Mouse (Mus musculus) Patski (cell line): ENCODE measurements at regions not wholly inside any gene's neighbourhood (a gene's known extent, or its start where the extent isn't known, plus 50 kb on each side); places are given as distances from the start of the nearest gene placed in this dataset.

Source experiments
- ATAC-seq: fragments of 100-300 bp; one replicate; pipeline ENCODE4 v1.8.0; 2021
- CTCF ChIA-PET: fragments of 350-600 bp; sonication (Branson Sonifier 250); formaldehyde crosslinking; loops from one replicate; lab custom pipeline; 2022; ENCODE audit warnings: inconsistent platforms; lab: Charles Lee
- POLR2A ChIA-PET: fragments of 350-600 bp; sonication (Branson Sonifier 250); formaldehyde crosslinking; loops from one replicate; lab custom pipeline; 2022; ENCODE audit warnings: antibody characterized with exemption, inconsistent platforms; lab: Charles Lee
- DNase-seq: peaks from one replicate; pipeline ENCODE4 v3.0.0-alpha.2; 2011; ENCODE audit warnings: low read depth, low spot score
- H3K27me3 ChIP-seq: fragments of 371-371 bp; one replicate; pipeline ENCODE4 v1.5.1; 2021
- CTCF ChIP-seq: fragments of 100-300 bp; IDR thresholded peaks from one replicate; pipeline ENCODE4 v1.5.1; 2021
- in situ Hi-C: fragments of 300-500 bp; cut with MboI; formaldehyde crosslinking; loops from 3 replicates; pipeline ENCODE4 v1.11.1; 2018; ENCODE audit warnings: low pct_unique_long_range_greater_than_20kb, mixed read lengths

DNA sequence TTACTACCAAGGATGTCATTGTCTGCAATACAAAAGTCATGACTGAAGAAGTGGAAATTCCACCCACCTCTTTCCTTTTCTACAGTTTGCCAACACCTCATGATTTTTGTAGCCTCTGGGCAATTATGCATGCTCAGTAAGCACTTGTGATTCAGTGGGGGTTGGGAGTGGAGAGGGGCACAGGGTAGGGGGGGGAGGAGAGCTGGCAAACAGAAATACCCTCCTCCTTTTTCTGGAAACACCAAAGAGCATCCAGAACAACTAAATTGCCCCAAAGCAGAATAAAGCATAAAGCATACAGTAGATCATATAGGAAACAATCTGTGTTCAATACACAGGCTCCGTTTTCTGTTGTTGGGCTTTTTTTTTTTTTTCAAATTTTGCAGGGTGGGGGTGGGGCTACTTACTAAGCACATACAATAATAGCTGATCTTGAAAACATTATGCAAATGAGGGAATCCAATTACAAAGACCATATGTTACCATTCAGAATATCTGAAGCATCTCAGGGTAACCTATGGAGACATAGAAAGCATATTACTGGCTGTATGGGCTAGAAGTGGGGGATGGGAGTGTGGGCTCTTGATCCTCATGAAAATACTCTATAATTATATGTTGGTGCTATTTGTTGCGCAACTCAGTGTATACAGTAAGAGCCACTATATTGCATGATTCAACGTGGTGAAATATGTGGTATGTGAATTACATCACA is 352.4 kb downstream of the Cmpk2 start:
- ChIA-PET POLR2A (interaction anchor here (0.6 to 0.7 kb wide), 3 partner anchors 14 to 774 kb away, joined by 3 to 5 read pairs (median 4); no protein-coding TSS in a partner anchor), CTCF (no interaction called here)
- DNase-seq: no peak

DNA sequence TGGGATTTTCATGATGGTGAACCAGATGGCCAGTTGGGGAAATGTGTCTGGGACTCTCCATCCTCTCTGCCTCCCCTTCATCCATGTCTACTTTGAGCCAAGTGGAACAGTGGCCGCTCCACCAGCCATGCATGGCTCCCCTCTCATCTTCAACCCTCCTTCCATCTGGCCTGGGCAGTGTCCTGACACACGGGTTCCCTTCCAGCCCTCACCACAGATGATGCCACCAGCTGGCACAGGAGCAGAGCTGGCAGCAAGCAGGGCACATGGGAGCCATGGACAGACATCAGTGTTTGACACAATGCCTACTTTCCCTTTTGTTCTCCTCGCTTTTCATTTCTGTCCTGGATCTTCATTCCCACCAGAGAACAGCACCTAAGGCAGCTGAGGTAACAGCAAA is 348.9 kb downstream of the Cmpk2 start:
- in situ Hi-C loops: no loop called here
- no peak for DNase-seq
- POLR2A ChIA-PET: no interaction called here
- TF ChIP-seq CTCF: no peak
- ATAC-seq: no peak
- CTCF ChIA-PET: no interaction called here
- H3K27me3 ChIP-seq: no peaks in the 10 kb centered on the region

More for the DNA sequence above, 352.4 kb downstream of the Cmpk2 start:
- no peak for ATAC-seq
- no peak for TF ChIP-seq CTCF
- in situ Hi-C loops: no loop called here
- H3K27me3 ChIP-seq: no peaks in the 10 kb centered on the region

- DNase-seq (no peak), ATAC-seq (no peak)
- H3K27me3 ChIP-seq: no peaks in the 10 kb centered on the region
- in situ Hi-C loops: no loop called here
- POLR2A ChIA-PET: no interaction called here
- no peak for TF ChIP-seq CTCF
- CTCF ChIA-PET: no interaction called here
These were observed 346.8 kb downstream of the Cmpk2 start for GRCm38 (mm10) chr12:26815771-26816170.

DNA sequence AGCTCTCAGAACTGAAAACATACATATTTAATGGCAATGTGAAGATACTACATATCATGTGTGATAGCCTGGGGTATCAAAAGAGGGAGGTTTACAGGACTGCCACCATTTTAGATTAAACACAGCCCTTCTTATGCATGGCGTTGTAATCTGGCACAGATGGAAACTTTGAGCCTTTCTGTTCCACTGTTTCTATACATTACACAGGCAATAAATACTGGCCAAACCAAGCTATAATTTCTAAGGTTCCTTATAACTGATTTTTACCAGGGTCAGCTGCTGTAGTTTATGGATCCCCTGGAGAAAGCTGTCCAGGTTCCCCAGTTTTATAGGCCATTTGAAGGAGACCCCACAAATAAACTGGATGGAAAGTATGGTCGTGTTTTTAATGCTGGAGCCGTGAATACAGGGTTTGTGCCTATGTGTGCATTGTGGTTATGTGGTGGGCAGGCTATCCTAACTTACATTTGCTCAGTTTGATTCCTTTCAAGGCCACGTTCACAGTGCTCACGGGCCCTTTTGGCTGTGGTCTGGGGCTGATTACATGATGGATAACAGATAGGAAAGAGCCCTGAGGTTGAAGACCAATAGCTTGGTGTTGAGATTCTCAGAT is 341.7 kb downstream of the Cmpk2 start:
- no peak for DNase-seq
- H3K27me3 ChIP-seq: no peaks in the 10 kb centered on the region
- in situ Hi-C loops: no loop called here
- TF ChIP-seq CTCF: no peak
- POLR2A ChIA-PET: no interaction called here
- ATAC-seq: no peak
- CTCF ChIA-PET: interaction anchor here (1.2 kb wide), 1 partner anchor 21 kb away, joined by 3 read pairs; no protein-coding TSS in a partner anchor

- no peaks in the 10 kb centered on the region for H3K27me3 ChIP-seq
- CTCF ChIA-PET: no interaction called here
- TF ChIP-seq CTCF: peak; percentile 18
- DNase-seq (no peak), ATAC-seq (no peak)
- in situ Hi-C loops: no loop called here
- POLR2A ChIA-PET: interaction anchor here (0.7 kb wide), 1 partner anchor 351 kb away, joined by 3 read pairs; no protein-coding TSS in a partner anchor
These were observed 340.7 kb downstream of the Cmpk2 start for GRCm38 (mm10) chr12:26809670-26810069.

- in situ Hi-C loops: no loop called here
- no peaks in the 10 kb centered on the region for H3K27me3 ChIP-seq
- CTCF ChIA-PET: no interaction called here
- POLR2A ChIA-PET: no interaction called here
- TF ChIP-seq CTCF: no peak
- no peak for DNase-seq
- ATAC-seq: no peak
These were observed 333.5 kb downstream of the Cmpk2 start for GRCm38 (mm10) chr12:26802542-26802941.

- in situ Hi-C loops: no loop called here
- ATAC-seq: no peak
- POLR2A ChIA-PET: no interaction called here
- no peak for DNase-seq
- no peaks in the 10 kb centered on the region for H3K27me3 ChIP-seq
- CTCF ChIA-PET: no interaction called here
- no peak for TF ChIP-seq CTCF
These were observed 330.3 kb downstream of the Cmpk2 start for GRCm38 (mm10) chr12:26799310-26799709.

DNA sequence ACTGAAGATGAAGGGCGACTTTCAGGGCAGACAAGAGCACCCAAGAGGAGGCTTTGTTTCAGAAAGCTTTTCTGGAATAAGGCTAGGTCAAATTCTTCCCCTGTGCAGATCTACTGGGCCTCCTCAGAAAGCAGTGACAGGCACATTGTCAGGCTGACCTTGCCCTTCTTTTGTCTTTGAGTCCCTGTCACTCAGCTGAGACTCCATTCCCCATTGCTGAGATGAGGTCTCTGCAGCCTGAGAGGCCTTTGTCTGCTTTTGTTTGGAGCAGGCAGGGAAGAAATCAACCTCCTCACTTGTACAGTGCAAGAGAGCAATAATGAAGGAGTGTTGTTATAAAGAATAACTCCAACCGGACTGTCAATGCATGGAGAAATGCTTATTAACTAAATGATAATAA is 327.4 kb downstream of the Cmpk2 start:
- CTCF ChIA-PET: interaction anchor here (1.6 kb wide), 1 partner anchor 12 kb away, joined by 4 read pairs; no protein-coding TSS in a partner anchor
- H3K27me3 ChIP-seq: no peaks in the 10 kb centered on the region
- POLR2A ChIA-PET: no interaction called here
- DNase-seq: no peak
- no peak for ATAC-seq
- no peak for TF ChIP-seq CTCF
- in situ Hi-C loops: no loop called here

GRCm38 (mm10) chr12:26789336-26789846 is 320.4 kb downstream of the Cmpk2 start:
- TF ChIP-seq CTCF: no peak
- DNase-seq: no peak
- CTCF ChIA-PET: interaction anchor here (0.9 kb wide), 1 partner anchor 21 kb away, joined by 3 read pairs; no protein-coding TSS in a partner anchor
- H3K27me3 ChIP-seq: no peaks in the 10 kb centered on the region
- POLR2A ChIA-PET: no interaction called here
- ATAC-seq: no peak
- in situ Hi-C loops: no loop called here

- POLR2A ChIA-PET: no interaction called here
- ATAC-seq (no peak), DNase-seq (no peak)
- in situ Hi-C loops: no loop called here
- CTCF ChIA-PET: no interaction called here
- no peaks in the 10 kb centered on the region for H3K27me3 ChIP-seq
- no peak for TF ChIP-seq CTCF
These were observed 316.5 kb downstream of the Cmpk2 start for GRCm38 (mm10) chr12:26785550-26785949.

- no peak for DNase-seq
- H3K27me3 ChIP-seq: no peaks in the 10 kb centered on the region
- POLR2A ChIA-PET: no interaction called here
- CTCF ChIA-PET: interaction anchor here (1.6 kb wide), 1 partner anchor 12 kb away, joined by 4 read pairs; no protein-coding TSS in a partner anchor
- in situ Hi-C loops: no loop called here
- no peak for TF ChIP-seq CTCF
- ATAC-seq: no peak
These were observed 315.4 kb downstream of the Cmpk2 start for GRCm38 (mm10) chr12:26784426-26784825.
